Mouse (Mus musculus): ENCODE data around the gene Sigmar1.
A peak's percentile ranks its signal among the peaks of the same experiment; 100 is the strongest.

Gene Sigmar1

GRCm38 (mm10) chr4:41756440-41756839 is 483 bp upstream of the Sigmar1 start:
- DNase-seq: peak; percentile 18

GRCm38 (mm10) chr4:41754797-41755337 is 1.1 kb downstream of the Sigmar1 start, which contains the start of gene Galt:
Gene Galt, plus strand, starts transcription at chr4:41755228.
- DNase-seq: no peak

- DNase-seq: no peak
Measured at GRCm38 (mm10) chr4:41745021-41745420, 10.9 kb downstream of the Sigmar1 start.

- no peak for DNase-seq
Measured at GRCm38 (mm10) chr4:41744131-41744530, 11.8 kb downstream of the Sigmar1 start.

GRCm38 (mm10) chr4:41741158-41741560 is 14.8 kb downstream of the Sigmar1 start:
- DNase-seq: peak; percentile 94

- DNase-seq: peak; percentile 50
Measured at GRCm38 (mm10) chr4:41740380-41741157, 15.4 kb downstream of the Sigmar1 start.

- DNase-seq: peak; percentile 7
Measured at GRCm38 (mm10) chr4:41739260-41739659, 16.7 kb downstream of the Sigmar1 start.

GRCm38 (mm10) chr4:41738256-41738603 is 17.7 kb downstream of the Sigmar1 start:
- no peak for DNase-seq

- peak; percentile 80 for DNase-seq
Measured at GRCm38 (mm10) chr4:41737602-41738255, 18.2 kb downstream of the Sigmar1 start.

- peak; percentile 77 for DNase-seq
Measured at GRCm38 (mm10) chr4:41731052-41731765, 24.7 kb downstream of the Sigmar1 start, which contains the start of gene Arid3c. Gene Arid3c, minus strand, starts transcription at chr4:41731142.

GRCm38 (mm10) chr4:41726826-41727621 is 28.9 kb downstream of the Sigmar1 start:
- no peak for DNase-seq

- DNase-seq: peak; percentile 85
Measured at GRCm38 (mm10) chr4:41722918-41723351, 33.0 kb downstream of the Sigmar1 start, which contains the start of gene Dctn3. Gene Dctn3, minus strand, starts transcription at chr4:41723170.

GRCm38 (mm10) chr4:41716834-41717233 is 39.1 kb downstream of the Sigmar1 start:
- no peak for DNase-seq

GRCm38 (mm10) chr4:41715596-41715995 is 40.4 kb downstream of the Sigmar1 start:
- DNase-seq: peak; percentile 57

GRCm38 (mm10) chr4:41715082-41715481 is 40.9 kb downstream of the Sigmar1 start:
- no peak for DNase-seq

- DNase-seq: peak; percentile 65
Measured at GRCm38 (mm10) chr4:41714276-41714675, 41.7 kb downstream of the Sigmar1 start.

GRCm38 (mm10) chr4:41713197-41714067 is 42.5 kb downstream of the Sigmar1 start, which contains the start of gene Rpp25l:
Gene Rpp25l, minus strand, starts transcription at chr4:41713534.
- peak; percentile 88 for DNase-seq

GRCm38 (mm10) chr4:41712421-41713196 is 43.3 kb downstream of the Sigmar1 start:
- peak; percentile 36 for DNase-seq

- no peak for DNase-seq
Measured at GRCm38 (mm10) chr4:41711705-41712375, 44.1 kb downstream of the Sigmar1 start.

- DNase-seq: no peak
Measured at GRCm38 (mm10) chr4:41710229-41710628, 45.7 kb downstream of the Sigmar1 start.

All from thymus, postnatal 14 days (tissue).